Mouse (Mus musculus): Measurements from ENCODE around the gene Rpp14.

Gene Rpp14

DNA sequence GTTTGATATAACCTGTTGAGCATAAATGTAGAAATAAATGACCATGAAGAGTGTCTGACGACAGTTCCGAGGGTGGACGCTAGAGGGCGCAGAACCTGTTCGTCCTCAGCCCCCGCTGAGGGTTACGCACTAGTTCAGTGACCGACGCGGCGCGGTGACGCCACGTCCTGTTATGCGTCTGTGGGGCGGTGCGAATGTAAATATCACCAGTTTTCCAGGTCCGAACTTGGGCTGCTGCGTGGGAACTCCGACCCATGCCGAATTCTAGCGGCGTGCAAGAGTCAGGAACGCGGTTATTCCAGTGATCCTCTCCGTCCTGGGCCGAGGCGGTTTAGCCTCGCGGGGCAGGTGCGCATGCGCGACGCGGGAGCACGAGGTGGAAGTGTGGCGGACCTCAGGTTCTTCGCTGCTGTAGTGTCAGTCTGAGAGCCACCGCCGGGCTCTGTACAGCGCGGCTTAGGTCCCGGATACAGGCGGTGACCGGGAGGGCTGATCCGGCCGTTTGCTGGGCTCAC is at the start of gene Rpp14:
TSS of gene Rpp14 (plus strand) at position 203 of the 515 bp plus-strand sequence.
- DNase-seq (ENCODE audit: low read depth in 2 of 2, low spot score in 2 of 2), result peak; percentile 93 to 94

DNA sequence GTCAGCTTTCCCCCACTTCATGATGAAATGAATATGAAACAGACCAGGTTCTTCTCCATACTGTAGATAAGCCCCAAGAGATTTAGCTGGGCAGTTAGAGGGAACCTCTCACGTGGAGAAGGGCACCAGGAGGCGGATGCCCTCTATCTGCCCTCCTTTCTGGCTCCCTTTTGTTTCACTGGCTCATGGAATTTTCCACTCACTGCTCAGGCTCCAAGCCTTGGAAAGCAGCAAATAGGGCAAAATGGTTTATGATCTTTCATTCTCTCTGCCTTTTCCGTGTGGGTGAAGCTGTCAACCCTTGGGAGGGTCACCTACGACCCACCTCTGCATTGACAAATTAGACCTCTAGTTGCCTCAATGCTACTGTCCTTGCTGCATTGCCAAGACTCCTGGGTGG is 49.6 kb upstream of the Rpp14 start:
- DNase-seq (ENCODE audit: low read depth in 2 of 2, low spot score in 2 of 2), result no peak

DNA sequence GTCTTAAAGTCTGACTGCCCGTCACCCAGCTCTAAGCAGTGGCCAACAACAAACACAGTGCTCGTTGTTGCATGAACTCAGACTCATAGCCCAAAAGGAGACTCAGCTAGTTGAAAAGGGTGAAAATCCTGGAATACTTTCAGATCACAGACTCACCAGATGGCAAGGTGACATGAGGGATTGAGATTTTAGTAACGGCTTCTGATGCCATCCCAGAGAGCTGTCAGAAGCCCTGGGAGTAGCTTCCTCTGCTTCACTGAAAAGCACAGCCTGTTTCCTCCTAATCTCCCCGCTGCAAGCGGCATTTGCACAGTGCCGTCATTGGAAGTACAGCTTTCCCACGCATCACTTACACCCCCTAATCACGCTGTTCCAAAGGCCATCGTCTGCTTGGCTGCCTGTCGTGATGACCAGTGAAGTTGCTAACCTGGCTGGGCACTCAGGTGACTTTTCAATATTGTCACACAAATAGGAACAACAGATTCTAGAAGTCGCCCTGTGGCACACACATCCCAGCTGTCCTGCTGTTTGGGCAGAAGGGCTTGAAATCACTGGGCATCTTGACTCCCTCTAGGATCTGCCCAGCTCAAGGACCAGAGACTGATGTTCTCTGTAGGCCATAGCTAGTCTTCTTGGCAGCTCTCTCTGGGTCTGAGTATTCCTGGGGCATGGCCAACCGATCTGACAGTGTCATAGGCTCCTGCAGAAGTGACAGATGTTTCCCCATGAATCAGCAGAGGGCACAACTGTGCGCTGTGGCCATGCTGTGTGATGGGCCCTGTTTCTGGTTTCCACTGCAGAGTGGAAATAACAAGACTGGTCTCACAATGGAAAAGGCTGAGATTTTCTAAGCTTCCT is 47.9 kb upstream of the Rpp14 start:
- no peak for DNase-seq (ENCODE audit: low read depth in 2 of 2, low spot score in 2 of 2)

DNA sequence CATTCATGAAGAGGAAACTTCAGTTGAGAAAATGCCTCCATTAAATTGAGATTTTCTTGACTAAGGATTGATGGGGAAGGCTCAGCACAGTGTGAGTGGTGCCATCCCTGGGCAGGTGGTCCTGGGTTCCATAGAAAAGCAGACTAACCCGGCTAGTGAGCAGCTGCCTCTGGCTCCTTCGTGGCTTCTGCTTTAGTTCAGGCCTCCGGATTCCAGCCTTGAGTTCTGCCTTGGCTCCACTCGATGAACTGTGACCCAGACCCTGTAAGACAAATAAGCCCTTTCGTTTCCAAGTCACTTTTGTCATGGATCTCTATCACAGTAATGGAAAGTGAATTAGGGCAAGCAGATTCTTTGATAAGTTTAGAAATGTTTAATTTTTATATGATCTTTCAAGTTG is 45.6 kb upstream of the Rpp14 start:
- DNase-seq (ENCODE audit: low read depth in 2 of 2, low spot score in 2 of 2), result no peak

DNA sequence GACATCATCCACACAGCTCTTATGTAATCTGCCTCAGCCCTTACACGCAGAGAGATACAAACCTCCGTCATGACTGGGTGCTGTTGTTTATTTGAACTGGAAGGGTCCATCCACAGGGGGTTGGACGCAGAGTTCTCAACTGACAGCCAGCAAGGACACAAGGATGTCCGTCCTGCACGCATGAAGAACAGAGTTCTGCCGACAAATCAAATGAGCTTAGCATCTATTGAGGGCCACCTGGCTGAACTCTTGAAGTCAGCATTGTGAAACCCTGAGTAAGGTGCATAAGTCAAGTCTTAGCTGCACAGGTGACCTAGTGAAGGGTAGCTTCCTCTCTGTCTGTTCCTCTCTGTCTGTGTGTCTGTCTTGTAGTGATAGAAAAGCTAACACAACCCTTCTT is 44.2 kb upstream of the Rpp14 start:
- DNase-seq (ENCODE audit: low read depth in 2 of 2, low spot score in 2 of 2), result no peak

DNA sequence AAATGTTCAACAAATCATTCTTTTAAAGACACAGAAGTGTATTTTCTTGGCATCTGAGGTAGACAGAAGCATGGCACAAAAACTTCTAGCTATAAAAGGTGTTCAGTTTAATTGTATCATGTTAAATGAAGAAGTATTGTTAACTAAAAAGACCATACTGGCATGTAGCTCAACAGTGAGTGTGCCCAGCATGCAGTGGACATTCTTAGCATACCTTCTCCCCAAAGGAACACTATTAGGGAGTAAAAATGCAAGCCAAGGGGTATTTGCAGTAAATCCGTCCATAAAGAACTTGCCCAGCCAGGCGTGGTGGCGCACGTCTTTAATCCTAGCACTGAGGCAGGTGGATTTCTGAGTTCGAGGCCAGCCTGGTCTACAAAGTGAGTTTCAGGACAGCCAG is 43.8 kb upstream of the Rpp14 start:
- DNase-seq (ENCODE audit: low read depth in 2 of 2, low spot score in 2 of 2), result no peak

DNA sequence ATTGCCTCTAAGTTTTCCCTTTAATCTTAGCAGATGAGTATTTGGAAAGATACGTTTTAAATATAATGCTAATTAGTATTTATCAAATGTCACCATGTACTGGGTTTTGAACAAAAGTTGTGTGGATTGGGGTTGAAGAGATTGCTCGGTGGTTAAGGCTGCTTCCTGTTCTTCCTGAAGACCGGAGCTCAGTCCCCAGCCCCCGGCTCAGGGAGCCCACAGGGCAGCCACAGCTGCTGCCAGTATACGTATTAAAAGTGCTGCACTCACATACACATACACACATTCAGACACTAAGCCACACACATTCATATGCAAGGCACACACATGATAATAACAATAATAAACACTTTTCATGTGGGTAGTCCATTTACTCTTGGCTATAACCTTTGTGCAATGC is 42.0 kb upstream of the Rpp14 start:
- no peak for DNase-seq (ENCODE audit: low read depth in 2 of 2, low spot score in 2 of 2)

DNA sequence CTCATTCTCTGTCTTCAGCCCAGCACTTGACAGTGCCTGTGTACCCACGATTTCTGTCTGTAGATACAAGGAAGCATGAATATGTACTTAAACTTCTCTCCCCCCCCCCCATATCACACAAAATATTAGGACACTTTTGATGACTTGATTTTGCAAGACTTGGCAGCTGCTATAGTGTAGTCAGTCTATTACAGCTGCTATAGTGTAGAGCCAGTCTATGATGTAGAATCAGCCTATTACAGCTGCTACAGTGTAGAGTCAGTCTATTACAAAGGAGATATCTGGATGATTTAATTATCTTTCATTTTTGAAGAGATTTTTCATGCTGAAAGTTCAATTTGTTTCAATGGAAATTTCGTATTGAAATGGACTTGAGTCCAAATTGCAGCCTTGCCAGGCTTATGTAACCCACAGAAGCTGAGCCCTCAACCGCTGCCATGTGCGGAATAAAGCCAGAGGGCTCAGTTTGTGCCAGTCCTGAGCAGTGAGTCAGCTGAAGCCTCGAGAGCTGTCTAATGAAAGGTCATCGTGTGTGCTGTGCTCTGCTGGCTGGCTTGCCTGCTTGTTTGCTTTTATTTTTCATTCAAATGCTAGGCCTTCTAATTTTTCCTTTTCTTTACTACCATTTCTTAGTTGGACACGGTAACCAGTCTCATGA is 41.2 kb upstream of the Rpp14 start:
- DNase-seq (ENCODE audit: low read depth in 2 of 2, low spot score in 2 of 2), result no peak

DNA sequence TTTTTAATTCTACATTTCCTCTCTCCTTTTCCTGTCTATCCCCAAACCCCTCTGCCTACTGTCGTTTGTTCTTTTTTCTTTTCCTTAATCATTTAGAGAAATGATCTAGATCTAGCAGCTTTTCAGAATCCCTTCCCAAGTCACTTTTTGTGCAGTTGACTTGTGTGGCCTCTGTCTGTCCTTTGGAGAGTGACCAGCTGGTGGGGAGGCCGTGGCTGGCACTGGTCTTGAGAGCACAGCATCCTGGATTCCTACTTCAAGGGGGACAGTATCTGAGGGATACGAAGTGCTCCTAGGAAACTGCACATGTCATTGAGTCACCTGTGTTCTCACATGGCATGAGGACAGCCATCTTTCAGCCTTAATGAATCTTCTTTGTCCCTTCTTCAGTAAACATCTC is 40.0 kb upstream of the Rpp14 start:
- no peak for DNase-seq (ENCODE audit: low read depth in 2 of 2, low spot score in 2 of 2)

DNA sequence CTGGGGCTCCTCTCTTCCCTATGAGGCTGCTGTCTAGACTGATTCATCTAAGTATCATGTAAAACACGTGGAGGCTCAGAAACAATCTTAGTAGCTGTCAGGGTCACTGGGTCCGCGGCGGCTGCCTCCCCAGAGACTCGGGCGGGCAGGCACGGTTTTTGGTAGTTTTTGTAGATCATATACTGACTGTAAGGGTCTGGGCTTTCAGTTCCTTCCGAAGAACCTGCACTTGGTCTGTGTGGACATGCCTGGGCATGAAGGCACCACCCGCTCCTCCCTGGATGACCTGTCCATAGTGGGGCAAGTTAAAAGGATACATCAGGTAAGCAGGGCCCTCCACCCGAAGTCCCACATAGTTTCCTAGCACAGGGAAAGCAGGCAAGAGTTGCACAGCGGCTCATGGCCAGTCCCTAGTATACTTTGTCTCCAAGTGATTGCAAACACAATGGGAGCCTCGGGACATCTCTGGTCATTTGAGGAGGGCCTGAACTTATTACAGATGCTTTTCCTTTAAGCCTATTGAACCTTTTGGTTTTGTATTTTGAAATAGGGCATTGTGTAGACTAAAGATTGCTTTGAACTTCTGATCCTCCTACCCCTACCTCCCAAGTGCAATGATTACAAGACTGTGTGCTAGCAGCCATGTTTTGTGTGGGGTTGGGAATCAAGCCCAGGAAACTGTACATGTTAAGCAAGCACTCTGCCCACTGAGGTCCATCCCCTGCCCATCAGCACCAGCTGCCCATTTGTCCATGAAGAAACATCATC is 39.1 kb upstream of the Rpp14 start:
- no peak for DNase-seq (ENCODE audit: low read depth in 2 of 2, low spot score in 2 of 2)

DNA sequence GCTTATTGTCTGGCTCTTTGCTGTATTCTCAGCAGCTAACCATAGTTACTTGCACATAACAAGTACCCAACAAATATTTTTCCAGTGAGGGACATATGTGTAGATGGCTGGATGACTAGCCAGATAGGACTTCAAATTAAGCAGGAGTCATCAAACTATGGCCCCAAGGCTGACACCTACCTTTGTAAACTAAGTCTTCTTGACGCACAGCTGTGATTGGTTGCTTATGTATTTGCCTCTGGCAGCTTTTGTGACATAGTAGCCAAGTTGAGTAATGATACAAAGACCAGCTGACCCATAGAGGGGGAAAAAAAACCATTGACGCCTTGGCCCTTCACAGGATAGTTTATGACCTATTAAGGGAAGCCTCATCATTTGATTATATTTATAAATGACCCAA is 38.0 kb upstream of the Rpp14 start:
- no peak for DNase-seq (ENCODE audit: low read depth in 2 of 2, low spot score in 2 of 2)

DNA sequence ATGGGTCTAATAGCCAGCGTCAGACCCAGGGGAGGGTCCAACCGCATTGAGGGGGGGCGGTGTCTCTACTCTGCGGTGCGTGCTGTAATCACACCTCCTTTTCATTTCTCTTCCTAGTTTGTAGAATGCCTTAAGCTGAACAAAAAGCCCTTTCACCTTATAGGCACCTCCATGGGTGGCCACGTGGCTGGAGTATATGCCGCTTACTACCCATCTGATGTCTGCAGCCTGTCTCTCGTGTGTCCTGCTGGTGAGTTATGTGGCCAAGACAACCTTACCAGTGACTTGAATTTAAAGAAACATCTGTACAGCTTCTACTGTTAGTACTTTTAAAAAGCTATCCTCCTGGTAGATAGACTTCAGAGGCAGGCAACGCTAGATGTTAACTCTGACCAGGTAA is 37.6 kb upstream of the Rpp14 start:
- no peak for DNase-seq (ENCODE audit: low read depth in 2 of 2, low spot score in 2 of 2)

DNA sequence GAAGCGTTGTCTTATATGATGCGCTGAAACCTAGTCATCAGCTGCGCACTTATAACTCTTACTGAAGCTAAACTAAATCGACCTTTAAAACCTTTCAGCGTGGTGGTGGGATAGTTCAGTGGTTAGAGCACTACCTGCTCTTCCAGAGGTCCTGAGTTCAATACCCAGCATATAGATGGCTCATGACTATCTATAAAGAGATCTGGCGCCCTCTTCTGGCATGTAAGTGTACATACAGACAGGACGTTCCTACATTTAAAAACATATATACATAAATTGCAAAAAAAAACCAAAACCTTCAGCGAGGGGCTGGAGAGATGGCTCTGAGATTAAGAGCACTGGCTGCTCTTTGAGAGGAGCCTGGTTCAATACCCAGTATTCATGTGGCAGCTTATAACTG is 35.8 kb upstream of the Rpp14 start:
- peak; percentile 7 to 17 for DNase-seq (ENCODE audit: low read depth in 2 of 2, low spot score in 2 of 2)

DNA sequence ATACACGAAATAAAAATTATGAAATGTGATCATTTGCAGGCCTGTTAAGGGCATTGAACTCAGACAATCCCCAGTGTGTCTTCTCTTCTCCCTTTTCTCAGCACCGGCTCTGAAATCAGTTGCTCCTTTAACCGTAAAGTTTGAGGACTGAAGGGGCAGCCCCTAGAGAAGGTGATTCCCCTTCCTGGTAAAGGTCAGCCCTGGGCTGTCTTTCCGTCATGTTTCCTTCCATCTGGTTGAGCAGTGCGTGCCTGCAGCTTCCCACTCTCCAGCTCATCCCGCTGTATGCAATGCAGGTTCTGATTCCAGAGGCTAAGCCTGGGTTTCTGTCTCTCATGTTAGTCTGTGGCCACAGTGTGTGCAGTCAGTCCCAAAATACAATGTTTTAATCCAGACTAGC is 35.4 kb upstream of the Rpp14 start:
- no peak for DNase-seq (ENCODE audit: low read depth in 2 of 2, low spot score in 2 of 2)

DNA sequence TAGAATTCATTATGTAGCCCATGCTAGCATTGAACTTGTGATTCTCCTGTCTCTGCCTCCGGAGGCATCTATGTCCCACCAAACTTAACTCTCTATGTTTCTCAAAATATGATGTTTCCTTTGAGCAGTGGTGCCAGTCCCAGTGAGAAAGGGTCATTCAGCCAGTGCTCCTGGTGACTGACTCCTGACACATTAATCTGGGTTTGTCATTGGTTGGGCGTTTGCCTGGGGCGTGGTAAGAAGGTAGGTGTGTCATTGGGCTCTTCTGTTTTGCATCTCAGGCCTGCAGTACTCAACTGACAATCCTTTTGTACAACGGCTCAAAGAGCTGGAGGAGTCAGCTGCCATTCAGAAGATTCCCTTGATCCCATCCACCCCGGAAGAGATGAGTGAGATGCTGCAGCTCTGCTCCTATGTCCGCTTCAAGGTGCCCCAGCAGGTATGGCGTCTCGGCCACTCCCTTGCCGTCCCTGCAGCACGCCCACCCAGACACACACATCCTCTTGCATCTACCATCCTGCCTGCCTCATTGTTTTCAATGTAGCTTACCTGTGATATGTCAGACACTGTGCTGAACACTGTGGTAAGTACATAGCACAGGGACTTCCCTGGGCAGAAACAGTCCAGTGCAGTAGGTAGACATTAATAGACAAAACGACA is 34.9 kb upstream of the Rpp14 start:
- no peak for DNase-seq (ENCODE audit: low read depth in 2 of 2, low spot score in 2 of 2)

DNA sequence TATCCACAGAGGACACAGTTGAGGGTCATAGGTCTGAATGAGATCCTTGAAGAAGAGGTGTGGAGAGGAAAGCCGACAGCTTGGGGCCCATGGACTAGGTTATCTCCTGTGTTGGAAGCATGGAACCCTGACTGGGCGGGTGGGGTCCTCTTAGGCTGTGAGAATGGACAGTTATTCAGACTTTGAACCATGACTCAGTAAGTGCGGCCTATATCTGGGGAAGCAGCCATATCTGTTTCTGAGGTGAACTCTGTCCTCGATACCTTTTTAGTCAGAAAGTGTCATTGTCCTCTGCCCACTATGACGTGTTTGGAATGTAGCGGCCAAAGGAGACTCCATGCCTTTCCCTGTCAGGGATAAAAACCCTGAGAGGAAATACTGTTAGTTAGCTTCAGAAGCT is 33.3 kb upstream of the Rpp14 start:
- no peak for DNase-seq (ENCODE audit: low read depth in 2 of 2, low spot score in 2 of 2)

DNA sequence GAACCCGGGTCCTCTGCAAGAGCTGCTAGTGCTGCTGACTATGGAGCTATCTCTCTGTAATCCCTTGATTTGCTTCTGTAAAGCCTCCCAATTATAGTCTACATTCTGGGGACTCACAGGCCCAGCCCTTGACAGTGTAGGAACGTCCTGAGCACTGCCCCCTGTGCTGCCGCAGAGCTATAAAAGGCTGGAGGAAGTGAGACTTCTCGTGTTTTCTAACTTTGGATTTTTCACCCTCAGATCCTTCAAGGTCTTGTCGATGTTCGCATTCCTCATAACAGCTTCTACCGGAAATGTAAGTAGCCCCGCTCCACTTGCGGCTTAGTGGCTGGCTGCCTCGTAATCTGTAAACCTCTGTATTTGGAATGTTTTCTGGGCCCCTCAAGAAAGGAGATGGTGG is 30.8 kb upstream of the Rpp14 start:
- no peak for DNase-seq (ENCODE audit: low read depth in 2 of 2, low spot score in 2 of 2)

DNA sequence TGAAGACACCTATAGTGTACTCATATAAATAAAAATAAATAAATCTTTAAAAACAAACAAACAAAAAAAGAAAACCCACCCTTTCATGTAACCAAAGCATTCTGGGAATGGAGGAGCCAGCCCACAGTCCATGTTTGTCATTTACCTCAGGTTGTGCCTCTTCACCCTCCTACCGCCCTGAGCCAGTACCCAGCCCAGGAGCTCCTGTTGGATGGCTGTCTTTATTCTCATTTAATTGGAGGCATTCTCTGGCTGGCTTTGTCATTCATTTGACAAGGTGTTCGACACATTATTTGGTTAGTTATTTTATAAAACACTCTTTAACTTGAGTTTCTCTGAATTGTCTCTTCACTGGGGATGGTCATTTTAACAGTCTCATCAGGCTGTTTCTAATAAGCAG is 28.3 kb upstream of the Rpp14 start:
- no peak for DNase-seq (ENCODE audit: low read depth in 2 of 2, low spot score in 2 of 2)

DNA sequence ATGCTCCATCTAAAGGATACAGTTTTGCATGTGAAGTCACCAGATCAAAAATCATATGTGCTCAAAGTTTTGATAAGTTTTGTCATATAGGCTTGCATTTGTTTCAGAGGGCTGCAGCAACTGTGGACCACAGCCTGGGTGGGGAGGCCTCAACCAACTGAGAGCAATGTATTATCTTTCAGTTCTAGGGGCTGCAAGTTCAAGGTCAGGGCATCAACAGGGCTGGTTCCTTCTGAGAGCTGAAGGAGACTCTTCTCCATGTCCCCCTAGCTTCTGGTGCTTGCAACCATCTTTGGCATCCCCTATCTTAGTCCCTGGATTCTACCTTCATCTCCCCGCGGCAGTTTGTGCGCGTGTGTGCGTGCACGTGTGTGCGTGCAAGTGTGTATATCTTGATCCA is 27.5 kb upstream of the Rpp14 start:
- no peak for DNase-seq (ENCODE audit: low read depth in 2 of 2, low spot score in 2 of 2)

DNA sequence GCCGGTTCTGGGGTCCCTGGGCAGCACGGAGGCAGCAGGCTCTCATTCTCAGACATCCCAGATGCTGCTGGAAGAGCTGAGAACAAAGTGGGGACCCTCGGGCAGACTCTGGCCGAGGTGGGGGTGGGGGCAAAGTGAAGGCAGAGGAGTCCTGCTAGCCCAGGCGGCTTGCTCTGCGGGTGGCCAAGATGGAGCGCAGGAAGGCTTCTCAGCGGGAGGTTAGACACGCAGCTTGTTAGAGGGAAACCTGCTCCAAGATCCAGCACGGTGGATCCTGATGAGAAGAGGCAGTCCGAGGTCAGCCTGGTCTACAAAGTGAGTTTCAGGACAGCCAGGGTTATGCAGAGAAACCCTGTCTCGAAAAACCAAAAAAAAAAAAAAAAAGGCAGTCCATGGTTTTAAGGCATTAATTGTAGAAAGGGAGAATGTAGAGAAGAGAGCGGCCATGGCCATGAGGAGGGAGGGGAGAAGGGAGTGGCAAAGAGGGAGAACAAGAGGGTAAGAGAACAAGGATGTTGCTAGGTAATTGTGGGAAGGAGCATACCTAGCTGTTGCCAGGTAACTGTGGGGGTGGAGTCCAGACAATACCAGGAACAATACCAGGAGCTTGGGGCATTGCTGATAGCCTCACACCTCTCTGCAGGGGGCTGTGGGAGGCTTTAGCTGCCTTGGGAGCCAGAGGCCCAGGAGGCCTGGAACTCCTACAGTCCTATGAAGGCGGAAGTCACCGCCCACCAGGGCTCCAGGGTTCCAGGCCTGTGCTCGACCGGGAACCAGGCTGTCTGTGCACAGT is 25.7 kb upstream of the Rpp14 start:
- DNase-seq (ENCODE audit: low read depth in 2 of 2, low spot score in 2 of 2), result no peak

DNA sequence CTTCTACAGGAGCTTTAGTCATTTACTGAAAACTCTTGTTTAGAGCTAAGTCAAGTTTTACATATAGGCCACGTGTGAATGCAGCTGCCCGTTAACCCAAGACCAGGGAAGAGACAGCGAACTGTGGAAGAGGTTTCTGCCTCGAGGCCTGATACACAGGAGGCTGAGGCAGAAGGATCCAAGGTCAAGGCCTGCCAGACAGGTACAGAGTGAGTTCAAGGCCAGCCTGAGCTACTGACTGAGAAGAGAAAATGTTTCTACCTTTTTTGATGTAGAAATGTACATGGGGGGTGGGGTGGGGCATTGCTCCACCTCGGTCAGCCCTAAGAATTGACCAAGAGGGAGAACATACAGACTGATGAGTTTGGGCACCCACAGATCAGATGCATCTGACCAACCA is 24.1 kb upstream of the Rpp14 start:
- no peak for DNase-seq (ENCODE audit: low read depth in 2 of 2, low spot score in 2 of 2)
